Mouse (Mus musculus) brain, embryonic 14.5 days (tissue): ENCODE results near the gene Amh.

Source experiments
- CTCF ChIP-seq: fragments of 200-500 bp; IDR thresholded peaks from 2 replicates; pipeline ENCODE4 v1.5.1; 2012; ENCODE audit warnings: inconsistent platforms, mild to moderate bottlenecking, moderate library complexity, borderline replicate concordance; ENCODE audit not compliant: insufficient read depth, insufficient read length; ENCODE audit errors: extremely low read depth
- POLR2A ChIP-seq: fragments of 200-500 bp; IDR thresholded peaks from 2 replicates; pipeline ENCODE4 v1.6.1; 2012; ENCODE audit warnings: mild to moderate bottlenecking, inconsistent platforms, borderline replicate concordance; ENCODE audit not compliant: poor library complexity, insufficient read depth, insufficient read length, severe bottlenecking; ENCODE audit errors: extremely low read depth

GRCm38 (mm10) chr10:80829359-80830278 is 24.6 kb downstream of the Amh start:
- TF ChIP-seq POLR2A (no peak), CTCF (no peak)
